Mouse (Mus musculus) MEL (cell line): ENCODE measurements around the gene Gtpbp1. TPM values are rescaled to one million over a fixed set of nuclear protein-coding genes. Genes with fewer than 3 reads are reported as not detected.

Source experiments
- DNase-seq: peaks from one replicate; pipeline ENCODE4 v3.0.0; 2011; ENCODE audit warnings: low read depth, low spot score
- H3K27ac ChIP-seq: 2 replicates; pipeline ENCODE4 v1.5.1; 2012; ENCODE audit warnings: low read depth, mild to moderate bottlenecking, control low read depth, low read length, moderate library complexity; ENCODE audit not compliant: control insufficient read depth
- H3K27me3 ChIP-seq, 2 experiments: fragments of 150-350 bp in 1 of 2; sonication (generic) in 1 of 2; 2 replicates each; pipeline ENCODE4 v1.6.1; 2012; ENCODE audit warnings: low read length in 2 of 2, mild to moderate bottlenecking in 2 of 2, improper control_type of control experiment in 1 of 2, moderate library complexity in 1 of 2; ENCODE audit not compliant: insufficient read depth in 2 of 2, control insufficient read depth in 1 of 2
- H3K36me3 ChIP-seq, 2 experiments: 2 replicates each; pipeline ENCODE4 v1.6.1; 2012 to 2014; ENCODE audit warnings: low read length in 2 of 2, improper control_type of control experiment in 1 of 2, inconsistent platforms in 1 of 2, mild to moderate bottlenecking in 1 of 2; ENCODE audit not compliant: insufficient read depth in 2 of 2, control insufficient read depth in 1 of 2
- H3K4me1 ChIP-seq, 2 experiments: fragments of 150-350 bp in 1 of 2; sonication (generic) in 1 of 2; 2 replicates each; pipeline ENCODE4 v1.6.1; 2012; ENCODE audit warnings: low read length in 2 of 2, improper control_type of control experiment in 1 of 2, mild to moderate bottlenecking in 1 of 2; ENCODE audit not compliant: insufficient read depth in 2 of 2, control insufficient read depth in 1 of 2
- H3K4me3 ChIP-seq, 2 experiments: fragments of 150-350 bp in 1 of 2; sonication (generic) in 1 of 2; 2 replicates each; pipeline ENCODE4 v1.5.1; 2012; ENCODE audit warnings: low read depth in 2 of 2, low read length in 2 of 2, mild to moderate bottlenecking in 2 of 2, moderate library complexity in 2 of 2, control low read depth in 1 of 2, improper control_type of control experiment in 1 of 2; ENCODE audit not compliant: control insufficient read depth in 1 of 2, insufficient read depth in 1 of 2
- H3K79me2 ChIP-seq: 2 replicates; pipeline ENCODE4 v1.6.1; 2012; ENCODE audit warnings: mild to moderate bottlenecking, low read length, moderate library complexity; ENCODE audit not compliant: control insufficient read depth, poor library complexity, insufficient read depth
- H3K9ac ChIP-seq: 2 replicates; pipeline ENCODE4 v1.6.1; 2012; ENCODE audit warnings: low read depth, mild to moderate bottlenecking, control low read depth, low read length, moderate library complexity; ENCODE audit not compliant: control insufficient read depth, poor library complexity, severe bottlenecking
- H3K9me3 ChIP-seq: fragments of 150-350 bp; sonication (generic); replicated peaks from 2 replicates; pipeline ENCODE4 v1.6.1; 2012; ENCODE audit warnings: mild to moderate bottlenecking, low read length, improper control_type of control experiment, moderate library complexity; ENCODE audit not compliant: insufficient read depth
- BHLHE40 ChIP-seq: IDR thresholded peaks from 2 replicates; pipeline ENCODE4 v1.6.1; 2012; ENCODE audit warnings: low read depth, mild to moderate bottlenecking, inconsistent platforms, low read length, improper control_type of control experiment, borderline replicate concordance
- CHD1 ChIP-seq: IDR thresholded peaks from 2 replicates; pipeline ENCODE4 v1.6.1; 2012; ENCODE audit warnings: low read depth, mild to moderate bottlenecking, inconsistent platforms, low read length, improper control_type of control experiment
- CHD2 ChIP-seq: IDR thresholded peaks from 2 replicates; pipeline ENCODE4 v1.6.1; 2011; ENCODE audit warnings: low read length, improper control_type of control experiment
- CTCF ChIP-seq, 3 experiments: IDR thresholded peaks in 2 of 3; conservative IDR thresholded peaks in 1 of 3; 2 replicates each; pipeline ENCODE4 v1.5.1; 2011 to 2012; ENCODE audit warnings: low read length in 3 of 3, low read depth in 2 of 3, mild to moderate bottlenecking in 2 of 3, improper control_type of control experiment in 1 of 3, inconsistent platforms in 1 of 3, mixed read lengths in 1 of 3, moderate library complexity in 1 of 3; ENCODE audit not compliant: control insufficient read depth in 1 of 3, insufficient read depth in 1 of 3, poor library complexity in 1 of 3, severe bottlenecking in 1 of 3
- E2F4 ChIP-seq: IDR thresholded peaks from 2 replicates; pipeline ENCODE4 v1.6.1; 2011; ENCODE audit warnings: low read depth, low read length, improper control_type of control experiment, borderline replicate concordance
- ELF1 ChIP-seq: IDR thresholded peaks from 2 replicates; pipeline ENCODE4 v1.6.1; 2014; ENCODE audit warnings: low read depth, mild to moderate bottlenecking, inconsistent platforms, low read length, improper control_type of control experiment, moderate library complexity
- ETS1 ChIP-seq: IDR thresholded peaks from 2 replicates; pipeline ENCODE4 v1.6.1; 2012; ENCODE audit warnings: low read depth, mild to moderate bottlenecking, inconsistent platforms, low read length, improper control_type of control experiment, moderate library complexity
- GABPA ChIP-seq: IDR thresholded peaks from 2 replicates; pipeline ENCODE4 v1.6.1; 2012; ENCODE audit warnings: low read depth, mild to moderate bottlenecking, inconsistent platforms, low read length, improper control_type of control experiment, moderate library complexity
- GATA1 ChIP-seq: IDR thresholded peaks from 2 replicates; pipeline ENCODE4 v1.6.1; 2011; ENCODE audit warnings: low read depth, low read length, improper control_type of control experiment
- JUND ChIP-seq: IDR thresholded peaks from 2 replicates; pipeline ENCODE4 v1.6.1; 2011; ENCODE audit warnings: low read depth, mild to moderate bottlenecking, improper control_type of control experiment, low read length
- KAT2A ChIP-seq: conservative IDR thresholded peaks from 2 replicates; pipeline ENCODE4 v1.6.1; 2012; ENCODE audit warnings: low read depth, low read length, improper control_type of control experiment, inconsistent platforms
- MAFK ChIP-seq: IDR thresholded peaks from 2 replicates; pipeline ENCODE4 v1.6.1; 2011; ENCODE audit warnings: low read depth, mild to moderate bottlenecking, low read length, improper control_type of control experiment, borderline replicate concordance
- MAX ChIP-seq: IDR thresholded peaks from 2 replicates; pipeline ENCODE4 v1.6.1; 2011; ENCODE audit warnings: low read length, improper control_type of control experiment
- MAZ ChIP-seq: IDR thresholded peaks from 2 replicates; pipeline ENCODE4 v1.6.1; 2012; ENCODE audit warnings: low read depth, mild to moderate bottlenecking, inconsistent platforms, low read length, improper control_type of control experiment
- MYB ChIP-seq: IDR thresholded peaks from 2 replicates; pipeline ENCODE4 v1.6.1; 2011; ENCODE audit warnings: mild to moderate bottlenecking, low read depth, low read length, improper control_type of control experiment
- NRF1 ChIP-seq: IDR thresholded peaks from 2 replicates; pipeline ENCODE4 v1.6.1; 2014; ENCODE audit warnings: low read depth, mild to moderate bottlenecking, inconsistent platforms, low read length, improper control_type of control experiment, moderate library complexity; ENCODE audit not compliant: poor library complexity, insufficient read depth, severe bottlenecking
- POLR2A ChIP-seq, 2 experiments: IDR thresholded peaks; 2 replicates each; pipeline ENCODE4 v1.6.1; 2011 to 2012; ENCODE audit warnings: low read length in 2 of 2, mild to moderate bottlenecking in 2 of 2, control low read depth in 1 of 2, improper control_type of control experiment in 1 of 2, low read depth in 1 of 2, moderate library complexity in 1 of 2; ENCODE audit not compliant: control insufficient read depth in 1 of 2, insufficient read depth in 1 of 2, poor library complexity in 1 of 2
- POLR2AphosphoS5 ChIP-seq: IDR thresholded peaks from 2 replicates; pipeline ENCODE4 v1.6.1; 2012; ENCODE audit warnings: low read depth, borderline replicate concordance, mild to moderate bottlenecking, inconsistent platforms, low read length, moderate library complexity, mixed read lengths
- RAD21 ChIP-seq: IDR thresholded peaks from 2 replicates; pipeline ENCODE4 v1.6.1; 2011; ENCODE audit warnings: mild to moderate bottlenecking, low read depth, low read length, improper control_type of control experiment
- SIN3A ChIP-seq: IDR thresholded peaks from 2 replicates; pipeline ENCODE4 v1.6.1; 2012; ENCODE audit warnings: low read length, improper control_type of control experiment, inconsistent platforms
- SMC3 ChIP-seq: IDR thresholded peaks from 2 replicates; pipeline ENCODE4 v1.6.1; 2011; ENCODE audit warnings: low read depth, low read length, improper control_type of control experiment
- UBTF ChIP-seq: IDR thresholded peaks from 2 replicates; pipeline ENCODE4 v1.6.1; 2012; ENCODE audit warnings: low read depth, mild to moderate bottlenecking, inconsistent platforms, low read length, improper control_type of control experiment, moderate library complexity, borderline replicate concordance; ENCODE audit not compliant: insufficient read depth
- USF2 ChIP-seq, 2 experiments: IDR thresholded peaks; 2 replicates each; pipeline ENCODE4 v1.6.1; 2011 to 2012; ENCODE audit warnings: improper control_type of control experiment in 2 of 2, low read length in 2 of 2, borderline replicate concordance in 1 of 2, inconsistent platforms in 1 of 2, low read depth in 1 of 2, mild to moderate bottlenecking in 1 of 2; ENCODE audit not compliant: insufficient read depth in 1 of 2
- ZC3H11A ChIP-seq: IDR thresholded peaks from 2 replicates; pipeline ENCODE4 v1.6.1; 2012; ENCODE audit warnings: low read depth, mild to moderate bottlenecking, inconsistent platforms, low read length, improper control_type of control experiment
- ZMIZ1 ChIP-seq: IDR thresholded peaks from 2 replicates; pipeline ENCODE4 v1.6.1; 2012; ENCODE audit warnings: low read depth, mild to moderate bottlenecking, inconsistent platforms, low read length, improper control_type of control experiment, moderate library complexity
- ZNF384 ChIP-seq: IDR thresholded peaks from 2 replicates; pipeline ENCODE4 v1.6.1; 2012; ENCODE audit warnings: low read depth, mild to moderate bottlenecking, inconsistent platforms, low read length, improper control_type of control experiment
- polyA plus RNA-seq, 2 experiments: library from polyadenylated mRNA; stranded (reverse) in 1 of 2; unstranded in 1 of 2; fragments of >175 nt in 1 of 2; fragments of >200 nt in 1 of 2; gene quantifications; 2 replicates each; pipeline versions ENCODE4 v1.2.1 to v1.2.4; 2012; ENCODE audit warnings: low replicate concordance in 2 of 2, low read depth in 1 of 2; ENCODE audit not compliant: insufficient read length in 2 of 2, insufficient read depth in 1 of 2, missing spikeins in 1 of 2
- total RNA-seq: library from RNA; depleted of rRNA; stranded (reverse); fragments of 300-350 nt; gene quantifications from 2 replicates; pipeline ENCODE4 v1.2.3, GENCODE M21; 2012

Gene Gtpbp1
- total and polyA plus RNA-seq, 3 experiments: 50.3 to 92.2 TPM; not detected in 1

DNA sequence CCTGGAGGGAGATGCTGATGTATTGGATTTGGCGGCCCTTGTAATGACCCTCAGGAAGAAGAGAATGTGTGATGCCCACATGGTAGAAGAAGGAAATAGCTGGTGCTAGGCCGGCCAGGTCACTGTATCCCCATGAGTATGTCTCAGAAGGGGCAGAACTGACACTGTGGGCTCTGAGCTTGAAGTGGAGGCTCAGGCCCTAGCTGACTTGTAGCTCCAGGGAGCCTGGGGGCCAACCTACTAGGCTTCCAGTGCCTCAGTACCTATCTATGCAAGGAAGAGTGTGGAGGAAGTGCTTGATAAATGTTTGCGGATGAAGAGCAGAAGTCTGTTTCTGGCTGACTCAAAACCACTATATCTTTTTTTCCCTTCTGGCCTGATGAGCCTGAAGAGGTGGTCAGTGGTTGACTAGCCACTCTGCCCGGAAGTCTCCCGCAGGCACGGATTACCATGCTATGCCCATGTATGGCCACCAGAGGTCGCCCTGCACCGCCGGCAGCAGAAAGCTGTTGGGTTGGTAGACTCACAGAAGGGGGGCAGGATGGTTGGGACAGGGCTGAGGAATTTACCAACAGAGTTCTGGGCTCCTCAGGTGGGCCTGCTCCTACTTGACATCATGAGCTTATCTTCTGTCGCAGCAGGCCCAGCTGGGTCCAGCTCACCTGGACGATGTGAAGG, 62.2 kb downstream of the Gtpbp1 start:
- Histone ChIP-seq H3K9me3 (no peaks in the 10 kb centered on the region), H3K79me2 (no peaks in the 10 kb centered on the region), H3K4me3 (no peak overlapping the region), H3K36me3 (no peaks in the 10 kb centered on the region), H3K27ac (no peak overlapping the region), H3K9ac (no peak overlapping the region), H3K27me3 (no peaks in the 10 kb centered on the region), H3K4me1 (no peaks in the 10 kb centered on the region)
- DNase-seq: peak; percentile 68
- TF ChIP-seq GABPA (no peak), POLR2AphosphoS5 (no peak), USF2 (IDR thresholded peaks at IDR 0.05; ENCODE audit: borderline replicate concordance in 1 of 2, insufficient read depth in 1 of 2, low read depth in 1 of 2, low read length in 2 of 2) (no peak), MAX (no peak), ZNF384 (no peak), SMC3 (peak; percentile 85), JUND (no peak), MYB (no peak), POLR2A (IDR thresholded peaks at IDR 0.05; ENCODE audit: control insufficient read depth in 1 of 2, insufficient read depth in 1 of 2, low read depth in 1 of 2, low read length in 2 of 2, poor library complexity in 1 of 2) (no peak), ETS1 (no peak), NRF1 (no peak), ELF1 (peak; percentile 59; the same call in 1 of the 2 replicates), MAZ (peak; percentile 46; the same call in 1 of the 2 replicates), UBTF (no peak), CTCF (IDR thresholded peaks at IDR 0.05 in 2 of 3, conservative IDR thresholded peaks at IDR 0.05 in 1 of 3; ENCODE audit: control insufficient read depth in 1 of 3, insufficient read depth in 1 of 3, low read depth in 2 of 3, low read length in 3 of 3, poor library complexity in 1 of 3, severe bottlenecking in 1 of 3) (peak; percentile 89 to 97 (median 93)), GATA1 (no peak), CHD1 (no peak), CHD2 (no peak), RAD21 (peak; percentile 91), KAT2A (no peak), ZC3H11A (peak; percentile 80), MAFK (no peak), E2F4 (no peak), BHLHE40 (peak; percentile 30; the same call in 1 of the 2 replicates), SIN3A (0 out of 2 replicates have a peak, but pooled peaks have one; percentile 42), ZMIZ1 (no peak)
- TF ChIP-seq, all 39 proteins: peak for 8
